Mouse (Mus musculus) hindbrain, embryonic 15.5 days (tissue): ENCODE measurements around the gene Fars2. TPM values are rescaled to one million over a fixed set of nuclear protein-coding genes. Genes with fewer than 3 reads are reported as not detected.
A peak's percentile ranks its signal among the peaks of the same experiment; 100 is the strongest.

Source experiments
- ATAC-seq: fragments of 200-750 bp; cut with Nextera tagmentation; 2 replicates; pipeline ENCODE4 v1.8.0; 2017; ENCODE audit warnings: low read depth, moderate number of reproducible peaks, moderate TSS enrichment; ENCODE audit not compliant: low FRiP score
- H3K27ac ChIP-seq: fragments of 300-500 bp; sonication (generic); replicated peaks from 2 replicates; pipeline ENCODE4 v1.5.1; 2015; ENCODE audit warnings: mild to moderate bottlenecking, inconsistent platforms
- H3K27me3 ChIP-seq: fragments of 300-500 bp; sonication (generic); 2 replicates; pipeline ENCODE4 v1.6.1; 2015; ENCODE audit warnings: control low read depth, inconsistent platforms
- H3K36me3 ChIP-seq: fragments of 300-500 bp; sonication (generic); 2 replicates; pipeline ENCODE4 v1.6.1; 2015; ENCODE audit warnings: control low read depth, inconsistent platforms
- H3K4me1 ChIP-seq: fragments of 300-500 bp; sonication (generic); replicated peaks from 2 replicates; pipeline ENCODE4 v1.6.1; 2015; ENCODE audit warnings: control low read depth, inconsistent platforms
- H3K4me2 ChIP-seq: fragments of 300-500 bp; sonication (generic); 2 replicates; pipeline ENCODE4 v1.6.1; 2015; ENCODE audit warnings: moderate library complexity, mild to moderate bottlenecking, inconsistent platforms
- H3K4me3 ChIP-seq: fragments of 300-500 bp; sonication (generic); 2 replicates; pipeline ENCODE4 v1.5.1; 2015; ENCODE audit warnings: mild to moderate bottlenecking, inconsistent platforms
- H3K9ac ChIP-seq: fragments of 300-500 bp; sonication (generic); 2 replicates; pipeline ENCODE4 v1.6.1; 2015; ENCODE audit warnings: inconsistent platforms
- H3K9me3 ChIP-seq: fragments of 300-500 bp; sonication (generic); 2 replicates; pipeline ENCODE4 v1.6.1; 2016; ENCODE audit warnings: control low read depth, inconsistent platforms
- WGBS: fragments of 180-500 bp; shearing (Covaris S2); methylation state at CpG from one replicate; pipeline ENCODE4 v1.1.7; 2015; 5-methylcytosine and 5-hydroxymethylcytosine counted together
- polyA plus RNA-seq: library from polyadenylated mRNA; unstranded; fragments of >200 nt; fragmentation: Nextera tagmentation; extraction: Ambion mirVana; gene quantifications from 2 replicates; pipeline ENCODE4 v1.2.1, GENCODE M21; 2015

Gene Fars2
- polyA plus RNA-seq, 1 experiment from 2014 or later, result 25.6 TPM

DNA sequence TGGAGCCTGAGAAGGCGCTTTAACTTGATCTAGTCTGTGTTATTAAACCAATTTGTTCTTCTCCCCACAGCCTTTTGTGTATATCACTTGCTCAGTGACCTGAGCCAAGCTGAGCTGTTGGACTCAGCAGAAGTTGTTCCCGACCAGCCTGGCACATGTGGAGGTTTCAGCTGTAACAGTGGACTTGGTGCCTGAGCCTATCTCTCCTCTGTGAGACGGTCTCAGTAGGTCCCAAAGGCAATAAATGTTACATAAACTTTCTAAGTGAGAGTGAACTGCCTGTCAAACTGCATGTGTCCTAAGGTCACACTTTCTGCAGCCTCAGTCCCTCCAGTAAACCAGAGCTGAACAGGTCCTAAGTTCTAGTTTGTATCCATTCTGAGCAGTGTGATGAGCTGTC, 185.6 kb downstream of the Fars2 start:
- ATAC-seq, result no peak
- 74% methylated on average over 3 of the region's 3 CpGs for WGBS
- Histone ChIP-seq H3K4me2 (no peak overlapping the region), H3K9ac (no peak overlapping the region), H3K36me3 (no peaks in the 10 kb centered on the region), H3K4me1 (no peaks in the 10 kb centered on the region), H3K9me3 (no peaks in the 10 kb centered on the region), H3K27me3 (no peaks in the 10 kb centered on the region), H3K4me3 (no peak overlapping the region), H3K27ac (no peak overlapping the region)

DNA sequence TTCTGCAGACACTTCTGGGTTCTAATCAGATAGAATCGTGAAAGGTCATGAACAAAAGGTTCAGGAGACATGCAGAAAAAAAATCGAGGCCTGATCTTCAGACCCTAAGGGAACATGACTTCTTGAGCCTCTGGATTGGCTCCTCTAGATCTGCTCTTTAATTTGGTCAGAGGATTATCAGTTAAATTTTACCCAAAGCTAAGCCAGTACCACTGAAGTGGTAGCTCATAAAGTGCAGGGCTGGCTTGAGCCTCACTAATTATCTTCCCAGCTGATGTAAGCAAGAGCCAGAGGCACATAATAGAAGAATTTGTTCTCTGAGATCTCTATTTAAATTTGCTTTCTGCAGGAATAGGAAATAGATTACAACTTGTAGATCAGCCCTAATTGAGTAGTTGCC, 188.1 kb downstream of the Fars2 start:
- no peak overlapping the region for H3K9ac ChIP-seq
- no peaks in the 10 kb centered on the region for H3K36me3 ChIP-seq
- H3K27me3 ChIP-seq, result no peaks in the 10 kb centered on the region
- H3K4me1 ChIP-seq, result no peaks in the 10 kb centered on the region
- no peak overlapping the region for H3K27ac ChIP-seq
- WGBS, result 78% methylated on average over 2 of the region's 2 CpGs
- no peak for ATAC-seq
- no peak overlapping the region for H3K4me2 ChIP-seq
- no peak overlapping the region for H3K4me3 ChIP-seq
- H3K9me3 ChIP-seq, result no peaks in the 10 kb centered on the region

DNA sequence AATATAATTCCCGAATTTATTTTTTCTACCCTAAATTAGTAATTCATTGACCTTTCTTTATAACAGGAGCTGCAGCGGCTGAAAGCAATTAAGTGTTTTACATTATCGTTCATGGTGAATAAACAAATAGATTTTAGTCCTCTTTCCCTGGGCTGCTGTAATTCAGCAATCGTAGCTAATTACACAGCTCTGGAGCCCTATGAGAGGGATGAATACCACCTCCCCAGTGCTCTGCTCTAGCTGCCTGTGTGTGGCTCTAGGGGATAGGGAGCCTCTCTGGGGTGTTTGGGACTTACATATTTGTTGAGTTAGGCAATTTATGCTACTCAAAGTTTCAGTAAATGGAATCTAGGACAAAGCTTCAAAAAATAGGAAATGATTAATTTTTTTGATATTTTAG, 190.2 kb downstream of the Fars2 start:
- WGBS, result 60% methylated on average over 4 of the region's 4 CpGs
- Histone ChIP-seq H3K9me3 (no peaks in the 10 kb centered on the region), H3K27ac (no peak overlapping the region), H3K27me3 (no peaks in the 10 kb centered on the region), H3K9ac (no peak overlapping the region), H3K36me3 (no peaks in the 10 kb centered on the region), H3K4me3 (no peak overlapping the region), H3K4me1 (no peaks in the 10 kb centered on the region), H3K4me2 (no peak overlapping the region)
- no peak for ATAC-seq

DNA sequence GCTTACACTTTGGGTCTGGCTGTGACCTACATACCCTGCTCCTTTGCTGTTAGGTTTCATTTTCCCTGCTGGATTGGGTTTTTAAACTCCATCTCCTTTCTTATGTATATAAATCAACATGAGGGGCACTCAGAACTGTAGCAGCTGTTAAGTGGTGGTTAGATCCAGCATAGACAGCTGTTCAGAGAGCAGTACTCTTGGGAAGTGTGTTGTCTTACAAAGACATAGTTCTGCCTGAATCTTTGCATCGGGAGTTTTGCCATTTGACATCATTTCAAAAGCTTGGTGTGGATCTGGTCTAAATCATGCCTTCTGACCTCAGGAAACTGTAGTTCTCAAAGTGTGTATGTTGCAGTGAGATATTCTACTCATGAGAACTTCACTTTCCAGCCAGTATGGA, 191.9 kb downstream of the Fars2 start:
- Histone ChIP-seq H3K9me3 (no peaks in the 10 kb centered on the region), H3K27ac (no peak overlapping the region), H3K27me3 (no peaks in the 10 kb centered on the region), H3K4me1 (no peaks in the 10 kb centered on the region), H3K4me2 (no peak overlapping the region), H3K36me3 (no peaks in the 10 kb centered on the region), H3K9ac (no peak overlapping the region), H3K4me3 (no peak overlapping the region)
- WGBS, result 91% methylated on average over 1 of the region's 1 CpGs
- ATAC-seq, result no peak

- H3K4me1 ChIP-seq, result no peaks in the 10 kb centered on the region
- no peak for ATAC-seq
- H3K36me3 ChIP-seq, result no peaks in the 10 kb centered on the region
- no peak overlapping the region for H3K4me3 ChIP-seq
- no peaks in the 10 kb centered on the region for H3K27me3 ChIP-seq
- no peak overlapping the region for H3K27ac ChIP-seq
- H3K9me3 ChIP-seq, result no peaks in the 10 kb centered on the region
- H3K4me2 ChIP-seq, result no peak overlapping the region
- WGBS, result 85% methylated on average over 8 of the region's 8 CpGs
- no peak overlapping the region for H3K9ac ChIP-seq
Observed at GRCm38 (mm10) chr13:36314218-36314617, 197.0 kb downstream of the Fars2 start.

DNA sequence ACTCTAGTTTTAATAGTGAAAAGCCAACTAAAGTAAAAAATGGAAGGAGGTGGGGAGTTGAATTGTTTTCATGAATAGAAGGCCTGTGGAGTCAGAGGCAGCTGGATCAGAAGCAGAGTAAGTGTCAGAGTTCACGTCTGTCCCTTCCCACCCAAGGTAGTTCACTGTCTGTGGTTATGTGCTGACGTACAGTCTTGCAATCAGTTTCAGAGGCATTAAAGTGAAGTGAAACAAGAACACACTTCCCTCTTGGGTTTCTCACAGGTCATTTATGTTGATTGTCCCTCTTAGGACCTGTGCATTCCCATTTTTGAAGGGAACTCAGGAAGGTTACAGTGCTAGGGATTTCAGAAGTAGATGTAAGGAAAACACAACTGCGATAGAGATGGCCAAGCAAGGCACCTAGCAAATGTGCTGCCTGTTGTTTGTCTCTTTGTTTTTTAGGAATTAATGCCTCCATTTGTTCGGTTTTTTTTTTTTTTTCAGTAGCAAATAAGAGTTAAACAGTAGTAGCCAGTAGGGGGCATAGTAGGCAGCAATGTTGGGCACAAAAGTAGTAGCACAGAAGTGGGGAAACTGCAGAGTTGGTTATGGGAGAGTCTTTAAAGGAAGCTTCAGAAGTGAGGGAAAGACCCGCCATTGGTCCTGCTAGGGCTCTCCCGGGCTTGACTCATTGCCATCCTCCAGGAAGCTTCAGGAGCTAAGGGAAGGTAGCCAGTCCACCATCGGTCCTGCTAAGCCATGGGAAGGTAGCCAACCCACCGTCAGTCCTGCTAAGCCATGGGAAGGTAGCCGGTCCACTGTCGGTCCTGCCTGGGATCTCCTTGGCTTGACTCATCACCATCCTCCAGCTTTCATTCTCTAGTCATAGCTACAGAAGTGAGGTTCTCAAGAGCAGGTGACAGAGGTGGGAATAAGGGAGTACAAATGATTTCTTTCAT, 197.9 kb downstream of the Fars2 start:
- Histone ChIP-seq H3K27me3 (no peaks in the 10 kb centered on the region), H3K4me3 (no peak overlapping the region), H3K36me3 (no peaks in the 10 kb centered on the region), H3K27ac (no peak overlapping the region), H3K4me1 (no peaks in the 10 kb centered on the region), H3K9me3 (no peaks in the 10 kb centered on the region), H3K9ac (no peak overlapping the region), H3K4me2 (no peak overlapping the region)
- no peak for ATAC-seq
- 92% methylated on average over 10 of the region's 10 CpGs for WGBS

GRCm38 (mm10) chr13:36317824-36318223, 200.6 kb downstream of the Fars2 start:
- H3K36me3 ChIP-seq, result no peaks in the 10 kb centered on the region
- WGBS, result 42% methylated on average over 3 of the region's 3 CpGs
- H3K27me3 ChIP-seq, result no peaks in the 10 kb centered on the region
- no peak overlapping the region for H3K4me2 ChIP-seq
- H3K9ac ChIP-seq, result no peak overlapping the region
- H3K4me1 ChIP-seq, result no peaks in the 10 kb centered on the region
- H3K4me3 ChIP-seq, result no peak overlapping the region
- 0 out of 2 replicates have a peak overlapping the region, but pooled peaks have one; percentile 8 for H3K27ac ChIP-seq
- 0 out of 2 replicates have a peak, but pooled peaks have one; percentile 34 for ATAC-seq
- no peaks in the 10 kb centered on the region for H3K9me3 ChIP-seq

GRCm38 (mm10) chr13:36324624-36325023, 207.4 kb downstream of the Fars2 start:
- H3K4me3 ChIP-seq, result no peak overlapping the region
- H3K9ac ChIP-seq, result no peak overlapping the region
- no peaks in the 10 kb centered on the region for H3K27me3 ChIP-seq
- 96% methylated on average over 2 of the region's 2 CpGs for WGBS
- H3K36me3 ChIP-seq, result no peaks in the 10 kb centered on the region
- ATAC-seq, result no peak
- no peak overlapping the region for H3K27ac ChIP-seq
- H3K4me1 ChIP-seq, result no peaks in the 10 kb centered on the region
- no peaks in the 10 kb centered on the region for H3K9me3 ChIP-seq
- no peak overlapping the region for H3K4me2 ChIP-seq

DNA sequence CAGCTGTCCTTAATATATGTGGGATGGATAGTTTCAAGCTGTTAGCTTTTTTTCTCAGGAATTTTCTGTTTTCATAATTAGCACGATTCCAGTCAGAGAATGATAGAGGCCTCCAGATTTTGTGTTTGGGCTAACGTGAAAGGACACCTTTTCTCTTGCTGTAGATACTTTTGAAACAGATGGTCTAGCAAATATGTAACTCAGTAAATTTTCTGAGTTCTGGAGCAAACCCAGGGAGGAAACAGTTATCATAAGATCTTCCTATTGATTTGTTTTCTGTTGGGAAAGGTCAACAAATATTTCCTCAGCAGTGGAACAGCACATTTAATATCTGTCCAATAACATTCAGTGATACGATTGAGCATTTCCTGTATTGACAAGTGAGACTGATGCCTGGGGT, 209.3 kb downstream of the Fars2 start:
- Histone ChIP-seq H3K27ac (no peak overlapping the region), H3K9me3 (no peaks in the 10 kb centered on the region), H3K27me3 (no peaks in the 10 kb centered on the region), H3K36me3 (no peaks in the 10 kb centered on the region), H3K4me3 (no peak overlapping the region), H3K9ac (no peak overlapping the region), H3K4me2 (no peak overlapping the region), H3K4me1 (no peaks in the 10 kb centered on the region)
- WGBS, result 88% methylated on average over 3 of the region's 3 CpGs
- ATAC-seq, result no peak

DNA sequence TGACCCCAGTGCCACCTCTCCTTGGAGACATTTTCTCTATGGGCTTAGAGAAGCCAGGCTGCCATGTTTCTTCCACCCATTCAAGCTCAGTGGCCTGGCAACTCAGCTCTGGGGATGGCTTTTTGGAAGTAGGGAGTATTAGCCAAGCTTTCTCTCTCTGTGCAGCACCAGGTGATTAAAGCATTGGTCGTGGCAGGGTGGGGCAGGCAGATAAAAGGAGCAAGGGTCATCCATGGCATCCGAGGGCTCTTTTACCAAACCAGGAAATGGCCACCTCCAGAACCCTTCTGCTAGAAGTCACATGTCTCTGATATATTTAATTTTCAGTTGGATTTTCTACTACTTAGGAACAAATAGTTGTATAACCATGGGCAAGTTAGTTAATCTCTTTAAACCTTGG, 212.7 kb downstream of the Fars2 start:
- Histone ChIP-seq H3K4me2 (no peak overlapping the region), H3K4me3 (no peak overlapping the region), H3K27ac (no peak overlapping the region), H3K9ac (no peak overlapping the region), H3K4me1 (no peaks in the 10 kb centered on the region), H3K27me3 (no peaks in the 10 kb centered on the region), H3K9me3 (no peaks in the 10 kb centered on the region), H3K36me3 (no peaks in the 10 kb centered on the region)
- 84% methylated on average over 2 of the region's 2 CpGs for WGBS
- no peak for ATAC-seq

DNA sequence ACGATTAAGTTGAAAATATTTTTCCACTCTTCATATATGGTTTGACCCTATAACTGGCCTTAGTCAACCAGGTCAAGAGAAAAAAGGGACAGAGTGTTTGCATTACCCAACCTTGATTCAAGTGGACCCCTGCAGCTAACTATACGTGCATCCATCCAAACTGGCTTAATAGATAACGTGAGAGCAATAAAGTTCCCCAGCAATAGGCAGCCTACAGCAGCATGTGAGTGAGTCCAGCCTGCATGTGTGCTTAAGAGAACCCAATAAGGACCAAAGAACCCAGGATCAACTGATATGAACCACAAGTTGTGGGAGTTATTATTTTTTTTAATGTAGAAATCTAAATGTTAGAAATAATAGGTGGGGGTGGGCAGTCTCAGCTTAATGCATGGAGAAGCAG, 213.3 kb downstream of the Fars2 start:
- no peaks in the 10 kb centered on the region for H3K36me3 ChIP-seq
- H3K9ac ChIP-seq, result no peak overlapping the region
- no peak overlapping the region for H3K4me3 ChIP-seq
- ATAC-seq, result no peak
- H3K4me1 ChIP-seq, result no peaks in the 10 kb centered on the region
- no peaks in the 10 kb centered on the region for H3K27me3 ChIP-seq
- no peak overlapping the region for H3K27ac ChIP-seq
- H3K9me3 ChIP-seq, result no peaks in the 10 kb centered on the region
- no peak overlapping the region for H3K4me2 ChIP-seq
- WGBS, result 75% methylated on average over 3 of the region's 3 CpGs

DNA sequence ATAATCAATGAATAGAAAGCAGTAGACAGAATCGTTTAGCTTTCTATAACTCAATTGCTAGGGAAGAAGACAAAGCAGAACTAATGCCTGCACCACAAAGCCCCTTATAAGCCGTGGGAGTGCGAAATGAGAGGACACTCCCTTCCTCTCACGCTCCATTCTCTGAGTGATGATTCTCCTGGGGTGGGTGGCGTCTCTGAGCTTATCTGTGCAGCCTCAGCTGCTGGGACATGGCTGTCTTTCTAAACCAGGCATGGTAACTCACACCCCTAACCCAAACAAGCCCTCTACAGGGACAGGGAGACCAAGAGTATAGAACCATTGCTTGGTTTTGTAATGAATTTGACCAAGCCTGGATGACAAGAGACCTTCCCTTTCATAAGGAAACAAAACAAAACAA, 217.5 kb downstream of the Fars2 start:
- H3K9ac ChIP-seq, result no peak overlapping the region
- H3K4me3 ChIP-seq, result no peak overlapping the region
- H3K36me3 ChIP-seq, result no peaks in the 10 kb centered on the region
- no peak overlapping the region for H3K4me2 ChIP-seq
- ATAC-seq, result no peak
- H3K27ac ChIP-seq, result no peak overlapping the region
- H3K9me3 ChIP-seq, result no peaks in the 10 kb centered on the region
- H3K4me1 ChIP-seq, result no peaks in the 10 kb centered on the region
- H3K27me3 ChIP-seq, result no peaks in the 10 kb centered on the region
- WGBS, result 36% methylated on average over 5 of the region's 5 CpGs

DNA sequence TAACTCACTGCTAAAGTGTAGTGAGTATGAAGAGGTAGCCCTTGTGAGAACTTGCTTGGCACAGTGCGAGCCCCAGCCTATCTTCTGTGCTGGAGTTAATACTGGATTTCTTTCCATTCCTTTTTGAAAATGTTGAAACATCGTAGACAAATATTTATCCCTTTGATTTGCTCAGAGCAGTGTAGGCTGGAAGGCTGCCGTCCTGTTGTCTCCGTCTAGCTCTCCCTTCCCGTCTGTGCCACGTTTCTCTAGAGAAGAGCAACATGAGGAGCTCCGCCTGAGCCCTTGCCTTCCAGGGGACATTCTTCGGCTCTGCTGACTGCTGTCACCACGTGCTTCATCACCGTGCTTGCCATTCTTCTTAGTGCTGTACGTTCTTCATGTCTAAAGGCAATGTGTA, 234.3 kb downstream of the Fars2 start:
- Histone ChIP-seq H3K36me3 (no peaks in the 10 kb centered on the region), H3K4me3 (no peak overlapping the region), H3K9me3 (no peaks in the 10 kb centered on the region), H3K9ac (no peak overlapping the region), H3K27me3 (no peaks in the 10 kb centered on the region), H3K27ac (no peak overlapping the region), H3K4me1 (no peaks in the 10 kb centered on the region), H3K4me2 (no peak overlapping the region)
- 79% methylated on average over 11 of the region's 11 CpGs for WGBS
- ATAC-seq, result no peak
